16 mouse cellular contexts compared by ENCODE assay signal in genomic region chr4:150740167-150740566, GRCm38 (mm10).
DNase-seq lines count a peak whose midpoint lies in the region; ATAC-seq and TF ChIP-seq lines count a peak whose summit lies in the region.
"Had no signal": no experiment of that assay in that cellular context is flagged by ENCODE, and none has a peak within 500 bp of the region (broad histone marks: within the 10 kb centered on the region; RNA-seq: fewer than 3 reads in every experiment).

No protein-coding gene starts in this region.

- TF ChIP-seq CTCF in intestine, postnatal 0 days (IDR thresholded peaks at IDR 0.05; ENCODE audit: low read depth) = no peak

- ATAC-seq in intestine, embryonic 16.5 days = 0 out of 2 replicates have a peak, but pooled peaks have one; percentile 29
- ATAC-seq in intestine, postnatal 0 days = no peak
- no peak for ATAC-seq in hindbrain, embryonic 14.5 days (ENCODE audit: low FRiP score)
- peak; percentile 82 for ATAC-seq in lung, embryonic 15.5 days (ENCODE audit: borderline replicate concordance, extremely low read depth, low FRiP score, low TSS enrichment)
- ATAC-seq in midbrain, embryonic 14.5 days (ENCODE audit: low FRiP score, low TSS enrichment) = no peak
- no peak for ATAC-seq in heart, embryonic 12.5 days (ENCODE audit: insufficient number of reproducible peaks, low FRiP score)
- ATAC-seq: forebrain, embryonic 14.5 days had no signal

- DNase-seq in hindbrain, embryonic 14.5 days (ENCODE audit: low spot score) = no peak
- peak; percentile 54 for DNase-seq in midbrain, embryonic 14.5 days
- DNase-seq in adrenal gland, adult 8-10 months = no peak
- DNase-seq in layer of hippocampus, postnatal 14 days (ENCODE audit: low spot score in 2 of 2) = no peak
- DNase-seq: adrenal gland, postnatal 25 days; cerebellum, postnatal 36 days; kidney, adult 2 months had no signal

- H3K27me3 ChIP-seq in intestine, embryonic 16.5 days (replicated peaks; ENCODE audit: control insufficient read depth, insufficient read depth, low read length) = no peaks in the 10 kb centered on the region
- no peaks in the 10 kb centered on the region for H3K27me3 ChIP-seq in intestine, postnatal 0 days (replicated peaks; ENCODE audit: control insufficient read depth, insufficient read depth, low read length)
- no peaks in the 10 kb centered on the region for H3K27me3 ChIP-seq in hindbrain, embryonic 14.5 days (ENCODE audit: control insufficient read depth, insufficient read depth, low read length)
- H3K27me3 ChIP-seq in lung, embryonic 15.5 days = no peaks in the 10 kb centered on the region
- no peaks in the 10 kb centered on the region for H3K27me3 ChIP-seq in midbrain, embryonic 14.5 days (ENCODE audit: control insufficient read depth, insufficient read depth, low read length)
- no peaks in the 10 kb centered on the region for H3K27me3 ChIP-seq in heart, embryonic 12.5 days (replicated peaks)
- H3K27me3 ChIP-seq: embryonic facial prominence, embryonic 15.5 days; midbrain, embryonic 12.5 days had no signal

- 31% methylated on average over 8 of the region's 8 CpGs for WGBS in intestine, embryonic 16.5 days
- 25% methylated on average over 8 of the region's 8 CpGs for WGBS in intestine, postnatal 0 days
- whole genome bisulfite sequencing in hindbrain, embryonic 14.5 days = 43% methylated on average over 8 of the region's 8 CpGs
- 5% methylated on average over 8 of the region's 8 CpGs for WGBS in lung, embryonic 15.5 days
- 40% methylated on average over 8 of the region's 8 CpGs for WGBS in midbrain, embryonic 14.5 days
- WGBS in heart, embryonic 12.5 days = 34% methylated on average over 8 of the region's 8 CpGs

- H3K4me3 ChIP-seq in intestine, embryonic 16.5 days (ENCODE audit: low read length) = no peak overlapping the region
- H3K4me3 ChIP-seq in intestine, postnatal 0 days (ENCODE audit: low read depth, low read length) = no peak overlapping the region
- no peak overlapping the region for H3K4me3 ChIP-seq in hindbrain, embryonic 14.5 days (replicated peaks; ENCODE audit: low read length)
- no peak overlapping the region for H3K4me3 ChIP-seq in lung, embryonic 15.5 days
- H3K4me3 ChIP-seq in midbrain, embryonic 14.5 days (replicated peaks; ENCODE audit: low read depth, low read length) = no peak overlapping the region
- H3K4me3 ChIP-seq in heart, embryonic 12.5 days = no peak overlapping the region
- H3K4me3 ChIP-seq: embryonic facial prominence, embryonic 15.5 days; layer of hippocampus, adult 2 months; midbrain, embryonic 12.5 days had no signal

- no peaks in the 10 kb centered on the region for H3K36me3 ChIP-seq in intestine, embryonic 16.5 days (ENCODE audit: control insufficient read depth, insufficient read depth, low read length)
- H3K36me3 ChIP-seq in intestine, postnatal 0 days (ENCODE audit: control insufficient read depth, insufficient read depth) = no peaks in the 10 kb centered on the region
- H3K36me3 ChIP-seq in hindbrain, embryonic 14.5 days (replicated peaks; ENCODE audit: control insufficient read depth, insufficient read depth) = no peaks in the 10 kb centered on the region
- H3K36me3 ChIP-seq in lung, embryonic 15.5 days = no peaks in the 10 kb centered on the region
- H3K36me3 ChIP-seq in midbrain, embryonic 14.5 days (ENCODE audit: control insufficient read depth, insufficient read depth, low read length) = no peaks in the 10 kb centered on the region
- H3K36me3 ChIP-seq in heart, embryonic 12.5 days = no peaks in the 10 kb centered on the region
- H3K36me3 ChIP-seq: embryonic facial prominence, embryonic 15.5 days; midbrain, embryonic 12.5 days had no signal

- H3K4me2 ChIP-seq in intestine, embryonic 16.5 days (ENCODE audit: low read depth, low read length) = no peak overlapping the region
- H3K4me2 ChIP-seq in intestine, postnatal 0 days (replicated peaks; ENCODE audit: low read depth) = no peak overlapping the region
- H3K4me2 ChIP-seq in hindbrain, embryonic 14.5 days (replicated peaks) = no peak overlapping the region
- no peak overlapping the region for H3K4me2 ChIP-seq in lung, embryonic 15.5 days
- no peak overlapping the region for H3K4me2 ChIP-seq in midbrain, embryonic 14.5 days (ENCODE audit: low read length)
- no peak overlapping the region for H3K4me2 ChIP-seq in heart, embryonic 12.5 days
- H3K4me2 ChIP-seq: embryonic facial prominence, embryonic 15.5 days; midbrain, embryonic 12.5 days had no signal

- H3K9ac ChIP-seq in intestine, embryonic 16.5 days (ENCODE audit: low read depth, low read length) = no peak overlapping the region
- no peak overlapping the region for H3K9ac ChIP-seq in intestine, postnatal 0 days (ENCODE audit: low read depth, low read length)
- no peak overlapping the region for H3K9ac ChIP-seq in hindbrain, embryonic 14.5 days
- H3K9ac ChIP-seq in lung, embryonic 15.5 days = no peak overlapping the region
- H3K9ac ChIP-seq in midbrain, embryonic 14.5 days (replicated peaks; ENCODE audit: low read length) = no peak overlapping the region
- no peak overlapping the region for H3K9ac ChIP-seq in heart, embryonic 12.5 days
- H3K9ac ChIP-seq: embryonic facial prominence, embryonic 15.5 days; liver, embryonic 14.5 days; midbrain, embryonic 12.5 days had no signal

- no peaks in the 10 kb centered on the region for H3K9me3 ChIP-seq in intestine, embryonic 16.5 days (ENCODE audit: control insufficient read depth, low read length)
- no peaks in the 10 kb centered on the region for H3K9me3 ChIP-seq in intestine, postnatal 0 days (ENCODE audit: control insufficient read depth)
- no peaks in the 10 kb centered on the region for H3K9me3 ChIP-seq in hindbrain, embryonic 14.5 days (ENCODE audit: control insufficient read depth, low read length)
- no peaks in the 10 kb centered on the region for H3K9me3 ChIP-seq in lung, embryonic 15.5 days
- no peaks in the 10 kb centered on the region for H3K9me3 ChIP-seq in midbrain, embryonic 14.5 days (ENCODE audit: control insufficient read depth, low read length)
- no peaks in the 10 kb centered on the region for H3K9me3 ChIP-seq in heart, embryonic 12.5 days (replicated peaks)
- H3K9me3 ChIP-seq: embryonic facial prominence, embryonic 15.5 days; midbrain, embryonic 12.5 days had no signal

- H3K27ac ChIP-seq in intestine, embryonic 16.5 days (ENCODE audit: low read length) = no peak overlapping the region
- no peak overlapping the region for H3K27ac ChIP-seq in intestine, postnatal 0 days (ENCODE audit: low read depth, low read length)
- peak overlapping the region; percentile 47 for H3K27ac ChIP-seq in hindbrain, embryonic 14.5 days
- peak overlapping the region; percentile 80 for H3K27ac ChIP-seq in lung, embryonic 15.5 days
- 0 out of 2 replicates have a peak overlapping the region, but pooled peaks have one; percentile 20 for H3K27ac ChIP-seq in midbrain, embryonic 14.5 days (replicated peaks; ENCODE audit: low read depth, low read length)
- no peak overlapping the region for H3K27ac ChIP-seq in heart, embryonic 12.5 days (ENCODE audit: poor library complexity, severe bottlenecking)
- H3K27ac ChIP-seq: embryonic facial prominence, embryonic 15.5 days; layer of hippocampus, adult 2 months; liver, embryonic 14.5 days; midbrain, embryonic 12.5 days had no signal

- peaks cover 10% of the 10 kb centered on the region; the same call in 1 of the 2 replicates for H3K4me1 ChIP-seq in intestine, embryonic 16.5 days (ENCODE audit: control insufficient read depth, insufficient read depth, low read length)
- H3K4me1 ChIP-seq in intestine, postnatal 0 days (replicated peaks; ENCODE audit: control insufficient read depth, insufficient read depth, low read length) = no peaks in the 10 kb centered on the region
- no peaks in the 10 kb centered on the region for H3K4me1 ChIP-seq in hindbrain, embryonic 14.5 days (replicated peaks; ENCODE audit: control insufficient read depth, insufficient read depth, low read length)
- H3K4me1 ChIP-seq in lung, embryonic 15.5 days = peaks cover 36% of the 10 kb centered on the region
- H3K4me1 ChIP-seq in midbrain, embryonic 14.5 days (ENCODE audit: control insufficient read depth, insufficient read depth, low read length) = no peaks in the 10 kb centered on the region
- H3K4me1 ChIP-seq in heart, embryonic 12.5 days (replicated peaks) = peaks cover 18% of the 10 kb centered on the region

Comparison
In these comparisons a context has a peak if more than half of its experiments do, and no peak if none do; other contexts are left out.
1. ATAC-seq: peak in intestine, embryonic 16.5 days (single experiment) and lung, embryonic 15.5 days (single experiment); none in intestine, postnatal 0 days (single experiment), hindbrain, embryonic 14.5 days (single experiment), midbrain, embryonic 14.5 days (single experiment) and heart, embryonic 12.5 days (single experiment).
2. H3K27ac ChIP-seq: peak in hindbrain, embryonic 14.5 days (single experiment), lung, embryonic 15.5 days (single experiment) and midbrain, embryonic 14.5 days (single experiment); none in intestine, embryonic 16.5 days (single experiment), intestine, postnatal 0 days (single experiment) and heart, embryonic 12.5 days (single experiment).